Mouse (Mus musculus) lung, embryonic 14.5 days (tissue): ENCODE measurements at regions not wholly inside any gene's neighbourhood (a gene's known extent, or its start where the extent isn't known, plus 50 kb on each side); places are given as distances from the start of the nearest gene placed in this dataset.

Source experiments
- ATAC-seq: fragments of 200-750 bp; cut with Nextera tagmentation; 2 replicates; pipeline ENCODE4 v1.8.0; 2017; ENCODE audit warnings: mild to moderate bottlenecking, moderate TSS enrichment, moderate library complexity; ENCODE audit not compliant: insufficient read depth
- DNase-seq: peaks from one replicate; pipeline ENCODE4 v3.0.0-alpha.2; 2015
- H3K27ac ChIP-seq: fragments of 300-500 bp; sonication (generic); 2 replicates; pipeline ENCODE4 v1.5.1; 2014; ENCODE audit warnings: low read depth, mild to moderate bottlenecking, moderate library complexity
- H3K27me3 ChIP-seq: fragments of 300-500 bp; sonication (generic); 2 replicates; pipeline ENCODE4 v1.6.1; 2014; ENCODE audit warnings: low read length, control low read depth; ENCODE audit not compliant: insufficient read depth
- H3K36me3 ChIP-seq: fragments of 300-500 bp; sonication (generic); 2 replicates; pipeline ENCODE4 v1.6.1; 2014; ENCODE audit warnings: control low read depth; ENCODE audit not compliant: insufficient read depth
- H3K4me1 ChIP-seq: fragments of 300-500 bp; sonication (generic); 2 replicates; pipeline ENCODE4 v1.6.1; 2014; ENCODE audit warnings: antibody characterized with exemption, control low read depth; ENCODE audit not compliant: insufficient read depth
- H3K4me2 ChIP-seq: fragments of 300-500 bp; sonication (generic); 2 replicates; pipeline ENCODE4 v1.6.1; 2014; ENCODE audit warnings: mild to moderate bottlenecking
- H3K4me3 ChIP-seq: fragments of 300-500 bp; sonication (generic); 2 replicates; pipeline ENCODE4 v1.5.1; 2014; ENCODE audit warnings: low read depth, low read length
- H3K9ac ChIP-seq: fragments of 300-500 bp; sonication (generic); 2 replicates; pipeline ENCODE4 v1.6.1; 2014
- H3K9me3 ChIP-seq: fragments of 300-500 bp; sonication (generic); 2 replicates; pipeline ENCODE4 v1.6.1; 2016; ENCODE audit warnings: low read depth, low read length, control low read depth
- CTCF ChIP-seq: IDR thresholded peaks from 2 replicates; pipeline ENCODE4 v1.5.1; 2016; ENCODE audit warnings: antibody characterized with exemption, low read depth
- WGBS: fragments of 180-500 bp; shearing (Covaris S2); extraction: QIAGEN DNeasy Blood & Tissue Kit; methylation state at CpG from one replicate; pipeline ENCODE4 v1.1.7; 2014; 5-methylcytosine and 5-hydroxymethylcytosine counted together

- no peak for TF ChIP-seq CTCF
- DNase-seq (no peak), ATAC-seq (no peak)
- H3K4me3 ChIP-seq = no peak overlapping the region
- no peaks in the 10 kb centered on the region for H3K27me3 ChIP-seq
- no peak overlapping the region for H3K9ac ChIP-seq
- H3K4me2 ChIP-seq = no peak overlapping the region
- WGBS = 73% methylated on average over 4 of the region's 4 CpGs
- no peak overlapping the region for H3K27ac ChIP-seq
- H3K9me3 ChIP-seq = no peaks in the 10 kb centered on the region
- H3K4me1 ChIP-seq = no peaks in the 10 kb centered on the region
- no peaks in the 10 kb centered on the region for H3K36me3 ChIP-seq
Observed at GRCm38 (mm10) chr5:17280203-17280602, 92.8 kb upstream of the Speer4f2 start.

GRCm38 (mm10) chr5:17280951-17281350 lies 92.0 kb upstream of the Speer4f2 start:
- Histone ChIP-seq H3K4me2 (no peak overlapping the region), H3K36me3 (no peaks in the 10 kb centered on the region), H3K9me3 (no peaks in the 10 kb centered on the region), H3K27ac (no peak overlapping the region), H3K4me3 (no peak overlapping the region), H3K27me3 (no peaks in the 10 kb centered on the region), H3K9ac (no peak overlapping the region), H3K4me1 (no peaks in the 10 kb centered on the region)
- no peak for ATAC-seq
- 98% methylated on average over 2 of the region's 2 CpGs for WGBS
- no peak for TF ChIP-seq CTCF
- no peak for DNase-seq

- ATAC-seq (no peak), DNase-seq (no peak)
- WGBS = 74% methylated on average over 1 of the region's 1 CpGs
- no peak for TF ChIP-seq CTCF
- no peak overlapping the region for H3K27ac ChIP-seq
- no peaks in the 10 kb centered on the region for H3K27me3 ChIP-seq
- H3K4me2 ChIP-seq = no peak overlapping the region
- H3K4me1 ChIP-seq = no peaks in the 10 kb centered on the region
- H3K4me3 ChIP-seq = no peak overlapping the region
- no peaks in the 10 kb centered on the region for H3K9me3 ChIP-seq
- H3K36me3 ChIP-seq = no peaks in the 10 kb centered on the region
- no peak overlapping the region for H3K9ac ChIP-seq
Observed at GRCm38 (mm10) chr5:17289028-17289427, 84.0 kb upstream of the Speer4f2 start.

- Histone ChIP-seq H3K4me2 (no peak overlapping the region), H3K9ac (no peak overlapping the region), H3K9me3 (no peaks in the 10 kb centered on the region), H3K4me1 (no peaks in the 10 kb centered on the region), H3K27me3 (no peaks in the 10 kb centered on the region), H3K27ac (no peak overlapping the region), H3K36me3 (no peaks in the 10 kb centered on the region), H3K4me3 (no peak overlapping the region)
- no peak for ATAC-seq
- WGBS = 54% methylated on average over 2 of the region's 2 CpGs
- no peak for DNase-seq
- TF ChIP-seq CTCF = no peak
Observed at GRCm38 (mm10) chr5:17292559-17292958, 80.4 kb upstream of the Speer4f2 start.

- Histone ChIP-seq H3K9me3 (no peaks in the 10 kb centered on the region), H3K36me3 (no peaks in the 10 kb centered on the region), H3K4me2 (no peak overlapping the region), H3K27ac (peak overlapping the region; percentile 65; the same call in 1 of the 2 replicates), H3K4me1 (no peaks in the 10 kb centered on the region), H3K4me3 (no peak overlapping the region), H3K27me3 (no peaks in the 10 kb centered on the region), H3K9ac (no peak overlapping the region)
- no peak for TF ChIP-seq CTCF
- 60% methylated on average over 4 of the region's 4 CpGs for WGBS
- DNase-seq (peak; percentile 70), ATAC-seq (peak; percentile 87)
Observed at GRCm38 (mm10) chr5:17296571-17297035, 76.4 kb upstream of the Speer4f2 start.

- no peak overlapping the region for H3K9ac ChIP-seq
- H3K4me1 ChIP-seq = no peaks in the 10 kb centered on the region
- no peak for DNase-seq
- no peaks in the 10 kb centered on the region for H3K9me3 ChIP-seq
- no peak for TF ChIP-seq CTCF
- H3K27me3 ChIP-seq = no peaks in the 10 kb centered on the region
- H3K4me3 ChIP-seq = no peak overlapping the region
- ATAC-seq = no peak
- H3K27ac ChIP-seq = no peak overlapping the region
- no peaks in the 10 kb centered on the region for H3K36me3 ChIP-seq
- H3K4me2 ChIP-seq = no peak overlapping the region
Observed at GRCm38 (mm10) chr5:17299846-17300245, 73.1 kb upstream of the Speer4f2 start.

GRCm38 (mm10) chr5:17321501-17321900 lies 51.5 kb upstream of the Speer4f2 start:
- no peak overlapping the region for H3K9ac ChIP-seq
- H3K36me3 ChIP-seq = no peaks in the 10 kb centered on the region
- no peak for TF ChIP-seq CTCF
- DNase-seq = no peak
- H3K4me2 ChIP-seq = no peak overlapping the region
- ATAC-seq = no peak
- no peak overlapping the region for H3K27ac ChIP-seq
- H3K4me3 ChIP-seq = no peak overlapping the region
- H3K9me3 ChIP-seq = no peaks in the 10 kb centered on the region
- no peaks in the 10 kb centered on the region for H3K27me3 ChIP-seq
- no peaks in the 10 kb centered on the region for H3K4me1 ChIP-seq
